Mouse (Mus musculus): ENCODE measurements at regions not wholly inside any gene's neighbourhood (a gene's known extent, or its start where the extent isn't known, plus 50 kb on each side); places are given as distances from the start of the nearest gene placed in this dataset.

DNA sequence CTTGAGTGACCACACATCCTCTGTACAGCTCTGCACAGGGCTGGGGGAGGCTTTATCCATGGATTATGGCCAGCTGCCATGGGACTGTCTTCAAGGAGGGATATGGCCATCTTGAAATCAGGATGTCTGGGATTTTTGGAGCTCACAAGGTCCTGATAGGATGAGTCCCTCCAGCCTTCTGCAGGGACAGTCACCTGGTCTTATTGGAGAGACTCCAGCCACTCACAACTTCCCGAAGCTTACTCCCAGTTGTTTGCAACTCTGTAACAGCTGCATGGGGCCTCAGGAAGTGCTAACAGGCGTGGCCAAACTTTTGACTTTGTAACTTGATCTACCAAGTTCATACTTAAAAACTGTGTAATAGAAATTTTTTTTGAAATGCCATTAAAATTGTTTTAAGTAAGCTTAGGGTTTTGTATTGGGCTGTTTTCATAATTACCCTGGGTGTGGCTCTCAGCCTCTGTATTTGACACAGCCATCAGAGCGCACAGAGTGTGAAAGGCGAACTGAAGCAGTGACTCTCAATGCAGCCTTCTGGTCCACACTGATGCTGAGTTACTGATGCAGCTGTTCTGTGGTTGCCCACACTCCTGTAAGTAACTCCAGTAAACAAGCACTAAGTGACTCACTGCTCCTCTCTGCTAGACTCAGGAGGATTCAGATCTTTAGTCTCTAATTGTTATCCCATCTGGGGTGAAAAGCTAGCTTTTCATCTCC lies 84.0 kb upstream of the Zc3h12a start:
- TF ChIP-seq CTCF (IDR thresholded peaks at IDR 0.05 in 2 of 3, conservative IDR thresholded peaks at IDR 0.05 in 1 of 3; ENCODE audit: control insufficient read depth in 1 of 3, insufficient read depth in 1 of 3, low read depth in 2 of 3, low read length in 3 of 3, poor library complexity in 1 of 3, severe bottlenecking in 1 of 3) (no peak), MXI1 (IDR thresholded peaks at IDR 0.05; ENCODE audit: low read depth, low read length) (no peak), ELF1 (IDR thresholded peaks at IDR 0.05; ENCODE audit: low read depth, low read length) (no peak), TAL1 (IDR thresholded peaks at IDR 0.05; ENCODE audit: low read length) (no peak), POLR2A (IDR thresholded peaks at IDR 0.05; ENCODE audit: control insufficient read depth in 1 of 2, insufficient read depth in 1 of 2, low read depth in 1 of 2, low read length in 2 of 2, poor library complexity in 1 of 2) (no peak), ZNF384 (IDR thresholded peaks at IDR 0.05; ENCODE audit: low read depth, low read length) (no peak), MAZ (IDR thresholded peaks at IDR 0.05; ENCODE audit: low read depth, low read length) (no peak), UBTF (IDR thresholded peaks at IDR 0.05; ENCODE audit: borderline replicate concordance, insufficient read depth, low read depth, low read length) (no peak), TBP (IDR thresholded peaks at IDR 0.05; ENCODE audit: low read depth, low read length) (no peak), MEF2A (IDR thresholded peaks at IDR 0.05; ENCODE audit: extremely low read depth, insufficient replicate concordance, low read depth, low read length, poor library complexity, severe bottlenecking) (no peak), BHLHE40 (IDR thresholded peaks at IDR 0.05; ENCODE audit: borderline replicate concordance, low read depth, low read length) (no peak)
